Mouse (Mus musculus) myocyte (in vitro differentiated cells): ENCODE data around the gene Ccdc73.

Experiments used
- CEBPB ChIP-seq: IDR thresholded peaks from 2 replicates; pipeline ENCODE4 v1.6.1; 2011; ENCODE audit warnings: mild to moderate bottlenecking, moderate library complexity; ENCODE audit not compliant: poor library complexity, insufficient read depth, severe bottlenecking
- E2F4 ChIP-seq: IDR thresholded peaks from one replicate; pipeline ENCODE4 v1.6.1; 2011; ENCODE audit warnings: mild to moderate bottlenecking, control low read depth, moderate library complexity; ENCODE audit not compliant: insufficient read depth
- MAX ChIP-seq: IDR thresholded peaks from one replicate; pipeline ENCODE4 v1.6.1; 2011; ENCODE audit warnings: low read depth, mild to moderate bottlenecking, control low read depth
- MYOD1 ChIP-seq, 3 experiments: IDR thresholded peaks; one replicate each; pipeline ENCODE4 v1.6.1; 2011; ENCODE audit warnings: control low read depth in 2 of 3, low read depth in 2 of 3, mild to moderate bottlenecking in 2 of 3, moderate library complexity in 1 of 3; ENCODE audit not compliant: insufficient read length in 2 of 3, control insufficient read depth in 1 of 3
- MYOG ChIP-seq, 3 experiments: IDR thresholded peaks; one replicate each; pipeline ENCODE4 v1.6.1; 2011; ENCODE audit warnings: control low read depth in 2 of 3, low read depth in 2 of 3, mild to moderate bottlenecking in 2 of 3; ENCODE audit not compliant: insufficient read length in 2 of 3, control insufficient read depth in 1 of 3, insufficient read depth in 1 of 3
- POLR2A ChIP-seq: IDR thresholded peaks from one replicate; pipeline ENCODE4 v1.6.1; 2011; ENCODE audit warnings: low read depth, mild to moderate bottlenecking, control low read depth, moderate library complexity; ENCODE audit not compliant: insufficient read length
- POLR2AphosphoS2 ChIP-seq: IDR thresholded peaks from one replicate; pipeline ENCODE4 v1.6.1; 2011; ENCODE audit warnings: low read depth, control low read depth; ENCODE audit not compliant: insufficient read length
- TCF12 ChIP-seq: IDR thresholded peaks from one replicate; pipeline ENCODE4 v1.6.1; 2011; ENCODE audit warnings: mild to moderate bottlenecking, control low read depth; ENCODE audit not compliant: poor library complexity, insufficient read depth, severe bottlenecking
- TCF3 ChIP-seq: IDR thresholded peaks from one replicate; pipeline ENCODE4 v1.6.1; 2011; ENCODE audit warnings: low read depth, control low read depth; ENCODE audit not compliant: insufficient read length
- USF1 ChIP-seq: IDR thresholded peaks from one replicate; pipeline ENCODE4 v1.6.1; 2011; ENCODE audit warnings: low read depth, mild to moderate bottlenecking, control low read depth, moderate library complexity

DNA sequence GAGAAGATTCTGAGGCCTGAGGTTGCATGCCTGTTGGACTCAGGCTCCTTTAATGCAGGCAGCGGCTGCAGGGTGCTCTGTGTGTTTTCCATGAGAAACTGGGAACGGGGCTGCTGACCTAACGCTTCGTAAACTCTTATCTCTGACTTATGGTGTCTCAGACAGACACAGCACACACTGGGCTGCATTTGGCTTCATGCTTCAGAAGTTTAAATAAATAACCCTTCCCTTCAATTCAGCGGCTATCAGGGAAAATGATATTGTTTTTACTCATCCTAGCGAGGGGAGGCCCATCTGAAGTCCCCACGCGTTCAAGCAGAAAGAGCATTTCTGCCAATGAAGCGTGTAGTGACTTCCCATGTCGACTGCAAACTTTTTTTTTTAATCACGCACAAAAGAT is 168.4 kb downstream of the Ccdc73 start:
- no peak for TF ChIP-seq TCF3
- no peak for TF ChIP-seq MAX
- TF ChIP-seq USF1: no peak
- no peak for TF ChIP-seq POLR2A
- no peak for TF ChIP-seq E2F4
- TF ChIP-seq POLR2AphosphoS2: no peak
- TF ChIP-seq MYOG (IDR thresholded peaks at IDR 0.05; ENCODE audit: control insufficient read depth in 1 of 3, insufficient read depth in 1 of 3, insufficient read length in 2 of 3, low read depth in 2 of 3): no peak
- no peak for TF ChIP-seq CEBPB
- no peak for TF ChIP-seq MYOD1 (IDR thresholded peaks at IDR 0.05; ENCODE audit: control insufficient read depth in 1 of 3, insufficient read length in 2 of 3, low read depth in 2 of 3)
- no peak for TF ChIP-seq TCF12
